13 mouse cellular contexts compared by ENCODE assay signal in the genomic region with DNA sequence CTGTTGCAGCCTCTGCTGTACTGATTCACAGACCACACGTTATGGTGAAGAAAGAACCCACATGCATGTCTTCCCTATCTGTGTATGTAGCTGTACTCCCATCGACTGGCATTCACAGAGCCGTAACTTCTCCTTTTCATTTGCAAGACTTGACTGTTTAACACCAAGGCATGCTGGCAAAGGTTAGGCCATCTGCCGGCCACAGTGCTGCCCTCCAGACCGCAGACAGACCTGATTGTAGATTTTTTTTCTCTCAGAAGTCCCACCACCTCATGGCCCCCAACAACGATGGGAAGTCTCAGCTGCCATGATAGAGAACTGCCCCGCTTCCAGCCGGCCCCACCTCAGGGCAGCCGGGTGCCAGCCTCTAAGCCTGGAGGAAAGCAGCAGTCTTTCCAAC. TPM values are rescaled to one million over a fixed set of nuclear protein-coding genes. Genes with fewer than 3 reads are reported as not detected.
DNase-seq lines count a peak whose midpoint lies in the region; ATAC-seq and TF ChIP-seq lines count a peak whose summit lies in the region.
"Had no signal": no experiment of that assay in that cellular context is flagged by ENCODE, and none has a peak within 500 bp of the region (broad histone marks: within the 10 kb centered on the region; RNA-seq: fewer than 3 reads in every experiment).

No protein-coding gene starts in this region.

- H3K27ac ChIP-seq in hindbrain, embryonic 16.5 days (ENCODE audit: low read depth, low read length): peak overlapping the region; percentile 32; the same call in 1 of the 2 replicates
- H3K27ac ChIP-seq in hindbrain, embryonic 12.5 days: no peak overlapping the region
- H3K27ac ChIP-seq in bone marrow macrophage, adult 2 months (ENCODE audit: insufficient read depth, low read depth, low read length): peak overlapping the region; percentile 86
- H3K27ac ChIP-seq in intestine, embryonic 15.5 days: no peak overlapping the region
- H3K27ac ChIP-seq: liver, embryonic 14.5 days had no signal

- ATAC-seq in hindbrain, embryonic 16.5 days: no peak
- no peak for ATAC-seq in hindbrain, embryonic 12.5 days (ENCODE audit: low FRiP score)
- peak; percentile 92 for ATAC-seq in granulocyte monocyte progenitor cell, adult 5-6 weeks (replicated peaks; ENCODE audit: poor library complexity, severe bottlenecking)
- ATAC-seq in intestine, embryonic 15.5 days: no peak
- ATAC-seq: forebrain, embryonic 16.5 days had no signal

- no peak for TF ChIP-seq POLR2A in bone marrow macrophage, adult 2 months (IDR thresholded peaks at IDR 0.05; ENCODE audit: borderline replicate concordance, low read depth, low read length)

- WGBS in hindbrain, embryonic 16.5 days: 84% methylated on average over 9 of the region's 9 CpGs
- WGBS in hindbrain, embryonic 12.5 days: 91% methylated on average over 9 of the region's 9 CpGs
- 87% methylated on average over 9 of the region's 9 CpGs for WGBS in intestine, embryonic 15.5 days

- H3K4me2 ChIP-seq in hindbrain, embryonic 16.5 days (ENCODE audit: low read length): no peak overlapping the region
- no peak overlapping the region for H3K4me2 ChIP-seq in hindbrain, embryonic 12.5 days (replicated peaks)
- no peak overlapping the region for H3K4me2 ChIP-seq in intestine, embryonic 15.5 days (replicated peaks)

- DNase-seq in 416B (ENCODE audit: low read depth): peak; percentile 41
- no peak for DNase-seq in spleen, postnatal 4 days (ENCODE audit: low spot score in 2 of 2)
- DNase-seq: adrenal gland, postnatal 14 days; embryo, embryonic 11 days; heart, postnatal 14 days; thymus, postnatal 25 days had no signal

- peaks cover 27% of the 10 kb centered on the region for H3K36me3 ChIP-seq in hindbrain, embryonic 16.5 days (ENCODE audit: control insufficient read depth, insufficient read depth, low read length)
- H3K36me3 ChIP-seq in hindbrain, embryonic 12.5 days: peaks cover 78% of the 10 kb centered on the region
- peaks cover 18% of the 10 kb centered on the region for H3K36me3 ChIP-seq in intestine, embryonic 15.5 days

- H3K27me3 ChIP-seq in hindbrain, embryonic 16.5 days (replicated peaks; ENCODE audit: control insufficient read depth, insufficient read depth, low read length): no peaks in the 10 kb centered on the region
- H3K27me3 ChIP-seq in hindbrain, embryonic 12.5 days: no peaks in the 10 kb centered on the region
- no peaks in the 10 kb centered on the region for H3K27me3 ChIP-seq in intestine, embryonic 15.5 days (replicated peaks)

- no peak overlapping the region for H3K9ac ChIP-seq in hindbrain, embryonic 16.5 days (ENCODE audit: low read depth, low read length)
- no peak overlapping the region for H3K9ac ChIP-seq in hindbrain, embryonic 12.5 days
- H3K9ac ChIP-seq in intestine, embryonic 15.5 days: no peak overlapping the region
- H3K9ac ChIP-seq: liver, embryonic 14.5 days had no signal

- no peak overlapping the region for H3K4me3 ChIP-seq in hindbrain, embryonic 16.5 days (ENCODE audit: low read length)
- H3K4me3 ChIP-seq in hindbrain, embryonic 12.5 days: no peak overlapping the region
- H3K4me3 ChIP-seq in bone marrow macrophage, adult 2 months (ENCODE audit: insufficient read depth, low read length): no peak overlapping the region
- no peak overlapping the region for H3K4me3 ChIP-seq in intestine, embryonic 15.5 days (replicated peaks)

- no peak for TF ChIP-seq CTCF in bone marrow macrophage, adult 2 months (IDR thresholded peaks at IDR 0.05; ENCODE audit: low read depth, low read length)

- peaks cover 10% of the 10 kb centered on the region for H3K4me1 ChIP-seq in hindbrain, embryonic 16.5 days (ENCODE audit: control insufficient read depth, insufficient read depth, low read depth, low read length)
- 0 out of 2 replicates have a peak, but pooled peaks cover 4% of the 10 kb centered on the region for H3K4me1 ChIP-seq in hindbrain, embryonic 12.5 days
- peaks cover 66% of the 10 kb centered on the region for H3K4me1 ChIP-seq in bone marrow macrophage, adult 2 months (ENCODE audit: control insufficient read depth, insufficient read depth, low read length)
- H3K4me1 ChIP-seq in intestine, embryonic 15.5 days (replicated peaks): no peaks in the 10 kb centered on the region; the same call in 1 of the 2 replicates

- no peaks in the 10 kb centered on the region for H3K9me3 ChIP-seq in hindbrain, embryonic 16.5 days (ENCODE audit: control insufficient read depth, low read length)
- no peaks in the 10 kb centered on the region for H3K9me3 ChIP-seq in hindbrain, embryonic 12.5 days (replicated peaks)
- no peaks in the 10 kb centered on the region for H3K9me3 ChIP-seq in intestine, embryonic 15.5 days

RNA-seq across cellular contexts. Expression of gene Cep95, which starts 30.5 kb away (rescaled TPM):
- 12.2 and 15.3 TPM in 2 replicates for polyA plus RNA-seq in hindbrain, embryonic 16.5 days (2015; fragmentation: Nextera tagmentation; extraction: Ambion mirVana)
- 22.3 and 22.7 TPM in 2 replicates for polyA plus RNA-seq in hindbrain, embryonic 12.5 days (2016; fragmentation: Nextera tagmentation; extraction: Ambion mirVana)
- polyA plus RNA-seq in bone marrow macrophage, adult 2 months (2012; ENCODE audit: insufficient read depth, insufficient read length, missing spikeins): 24.4 and 26.6 TPM in 2 replicates
- total RNA-seq in granulocyte monocyte progenitor cell, adult 5-6 weeks (2014; fragmentation: Nextera tagmentation): 16.4 and 37.4 TPM in 2 replicates
- total RNA-seq in granulocyte monocyte progenitor cell, adult 5-6 weeks (2017): 18.3 and 19.9 TPM in 2 replicates
- 14.6 and 16.3 TPM in 2 replicates for polyA plus RNA-seq in intestine, embryonic 15.5 days (2015; fragmentation: Nextera tagmentation; extraction: Ambion mirVana)

RNA-seq across cellular contexts. Expression of gene Ddx5, which starts 30.6 kb away (rescaled TPM):
- polyA plus RNA-seq in hindbrain, embryonic 16.5 days (2015; fragmentation: Nextera tagmentation; extraction: Ambion mirVana): 315 and 329 TPM in 2 replicates
- polyA plus RNA-seq in hindbrain, embryonic 12.5 days (2016; fragmentation: Nextera tagmentation; extraction: Ambion mirVana): 467 and 505 TPM in 2 replicates
- polyA plus RNA-seq in bone marrow macrophage, adult 2 months (2012; ENCODE audit: insufficient read depth, insufficient read length, missing spikeins): 1,156 and 1,201 TPM in 2 replicates
- total RNA-seq in granulocyte monocyte progenitor cell, adult 5-6 weeks (2014; fragmentation: Nextera tagmentation): 653 and 662 TPM in 2 replicates
- total RNA-seq in granulocyte monocyte progenitor cell, adult 5-6 weeks (2017): 1,291 and 1,523 TPM in 2 replicates
- polyA plus RNA-seq in intestine, embryonic 15.5 days (2015; fragmentation: Nextera tagmentation; extraction: Ambion mirVana): 257 and 283 TPM in 2 replicates

RNA-seq across cellular contexts. Expression of gene Polg2, which starts 40.3 kb away (rescaled TPM):
- polyA plus RNA-seq in hindbrain, embryonic 16.5 days (2015; fragmentation: Nextera tagmentation; extraction: Ambion mirVana): 9.1 and 9.9 TPM in 2 replicates
- 8.5 and 10.7 TPM in 2 replicates for polyA plus RNA-seq in hindbrain, embryonic 12.5 days (2016; fragmentation: Nextera tagmentation; extraction: Ambion mirVana)
- 8.9 and 11.4 TPM in 2 replicates for polyA plus RNA-seq in bone marrow macrophage, adult 2 months (2012; ENCODE audit: insufficient read depth, insufficient read length, missing spikeins)
- 11.0 and 27.3 TPM in 2 replicates for total RNA-seq in granulocyte monocyte progenitor cell, adult 5-6 weeks (2014; fragmentation: Nextera tagmentation)
- 13.0 and 18.4 TPM in 2 replicates for total RNA-seq in granulocyte monocyte progenitor cell, adult 5-6 weeks (2017)
- polyA plus RNA-seq in intestine, embryonic 15.5 days (2015; fragmentation: Nextera tagmentation; extraction: Ambion mirVana): 11.7 and 11.9 TPM in 2 replicates

Comparison
In these comparisons a context has a peak if more than half of its experiments do, and no peak if none do; other contexts are left out.
1. H3K27ac ChIP-seq: peak in hindbrain, embryonic 16.5 days (single experiment) and bone marrow macrophage, adult 2 months (single experiment); none in hindbrain, embryonic 12.5 days (single experiment) and intestine, embryonic 15.5 days (single experiment).